Mouse (Mus musculus): ENCODE results near the gene Cyp26b1. TPM values are rescaled to one million over a fixed set of nuclear protein-coding genes. Genes with fewer than 3 reads are reported as not detected.

The Cyp26b1 gene
- 32.7 and 47.1 TPM in 2 replicates for polyA plus RNA-seq (2016; fragmentation: Nextera tagmentation; extraction: Ambion mirVana)

- Histone ChIP-seq H3K9me3 (replicated peaks) (no peaks in the 10 kb centered on the region), H3K4me1 (peaks cover 49% of the 10 kb centered on the region), H3K27ac (peak within 1 kb of the TSS; percentile 53), H3K36me3 (no peaks in the 10 kb centered on the region), H3K27me3 (ENCODE audit: low read depth, poor library complexity, severe bottlenecking) (peaks cover 55% of the 10 kb centered on the region), H3K4me3 (no peak within 1 kb of the TSS)
- DNase-seq (ENCODE audit: low spot score), result peak; percentile 22
- 88% methylated on average over 10 of the region's 10 CpGs for WGBS
These were observed at the start of gene Cyp26b1 for GRCm38 (mm10) chr6:84593693-84594092. Gene Cyp26b1 (minus strand): TSS chr6:84593908.

DNA sequence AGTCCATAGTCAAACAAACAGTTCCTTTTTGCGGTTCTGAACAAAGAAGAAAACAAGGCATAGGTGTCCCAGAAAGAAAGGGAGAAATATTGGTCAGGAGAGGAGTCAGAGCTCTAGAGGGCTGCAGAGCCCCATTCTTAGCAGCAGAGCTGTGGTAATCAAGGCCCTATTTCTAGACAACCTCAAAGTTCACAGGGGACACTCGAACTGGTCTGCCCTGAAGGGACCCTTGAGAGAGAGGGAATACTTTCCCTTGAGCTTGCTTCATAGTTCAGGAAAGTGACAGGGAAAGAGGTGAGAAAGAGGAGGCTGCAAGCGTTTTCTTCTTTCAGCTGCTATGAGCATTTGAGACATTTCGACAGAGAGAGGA is 47.3 kb upstream of the Cyp26b1 start:
- DNase-seq (ENCODE audit: low spot score), result no peak
- no peaks in the 10 kb centered on the region for H3K9me3 ChIP-seq (replicated peaks)
- H3K27ac ChIP-seq, result no peak overlapping the region
- WGBS, result 63% methylated on average over 4 of the region's 4 CpGs
- H3K4me1 ChIP-seq, result peaks cover 12% of the 10 kb centered on the region
- H3K36me3 ChIP-seq, result no peaks in the 10 kb centered on the region
- no peak overlapping the region for H3K4me3 ChIP-seq
- H3K27me3 ChIP-seq (ENCODE audit: low read depth, poor library complexity, severe bottlenecking), result no peaks in the 10 kb centered on the region

GRCm38 (mm10) chr6:84640324-84641061 is 46.8 kb upstream of the Cyp26b1 start:
- no peak overlapping the region for H3K4me3 ChIP-seq
- H3K27me3 ChIP-seq (ENCODE audit: low read depth, poor library complexity, severe bottlenecking), result no peaks in the 10 kb centered on the region
- no peaks in the 10 kb centered on the region for H3K36me3 ChIP-seq
- 0 out of 2 replicates have a peak overlapping the region, but pooled peaks have one; percentile 28 for H3K27ac ChIP-seq
- DNase-seq (ENCODE audit: low spot score), result no peak
- 38% methylated on average over 9 of the region's 9 CpGs for WGBS
- H3K9me3 ChIP-seq (replicated peaks), result no peaks in the 10 kb centered on the region
- H3K4me1 ChIP-seq, result peaks cover 12% of the 10 kb centered on the region

- no peaks in the 10 kb centered on the region for H3K36me3 ChIP-seq
- DNase-seq (ENCODE audit: low spot score), result no peak
- no peak overlapping the region for H3K27ac ChIP-seq
- H3K27me3 ChIP-seq (ENCODE audit: low read depth, poor library complexity, severe bottlenecking), result no peaks in the 10 kb centered on the region
- peaks cover 12% of the 10 kb centered on the region for H3K4me1 ChIP-seq
- H3K9me3 ChIP-seq (replicated peaks), result no peaks in the 10 kb centered on the region
- no peak overlapping the region for H3K4me3 ChIP-seq
These were observed 44.5 kb upstream of the Cyp26b1 start for GRCm38 (mm10) chr6:84638206-84638605.

DNA sequence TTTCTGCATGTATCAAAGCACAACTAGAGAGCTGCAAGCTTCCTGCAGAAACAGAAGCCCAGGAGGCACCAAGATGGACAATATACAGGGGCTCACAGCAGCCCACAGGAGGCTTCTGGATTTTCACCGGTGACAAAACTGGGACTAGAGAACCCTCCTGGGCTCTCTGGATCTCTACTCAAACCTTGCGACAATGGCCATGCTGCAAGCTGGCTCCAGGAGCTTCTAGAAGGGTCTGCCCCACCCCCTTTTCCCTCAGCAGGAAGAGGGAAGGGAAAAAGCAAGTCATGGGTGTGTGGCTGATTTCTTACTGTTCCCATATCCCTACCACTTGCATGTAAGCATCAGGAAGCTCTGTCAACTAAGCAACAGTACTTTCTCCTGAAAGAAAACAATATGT is 37.9 kb upstream of the Cyp26b1 start:
- H3K27me3 ChIP-seq (ENCODE audit: low read depth, poor library complexity, severe bottlenecking), result no peaks in the 10 kb centered on the region
- DNase-seq (ENCODE audit: low spot score), result no peak
- H3K4me3 ChIP-seq, result no peak overlapping the region
- no peaks in the 10 kb centered on the region for H3K36me3 ChIP-seq
- no peak overlapping the region for H3K27ac ChIP-seq
- no peaks in the 10 kb centered on the region for H3K9me3 ChIP-seq (replicated peaks)
- H3K4me1 ChIP-seq, result peaks cover 15% of the 10 kb centered on the region
- WGBS, result 89% methylated on average over 2 of the region's 2 CpGs

DNA sequence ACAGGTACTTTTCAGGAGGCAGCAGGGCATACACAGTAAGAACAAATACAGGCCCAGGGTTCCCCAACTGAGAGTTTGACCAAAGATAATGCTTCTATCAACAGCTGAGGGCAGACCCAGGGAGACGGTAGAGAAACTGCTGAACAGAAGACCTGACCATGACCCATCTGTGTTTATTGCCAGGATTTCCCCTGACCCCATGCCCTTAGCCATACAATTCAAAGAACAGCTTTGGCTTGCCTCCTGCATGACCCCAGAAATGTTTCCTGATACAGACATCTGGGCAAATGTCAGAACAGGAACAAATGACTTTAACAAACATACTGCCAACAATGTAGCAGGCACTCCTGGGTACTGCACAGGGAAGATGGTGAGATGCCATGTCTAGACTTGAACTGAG is 36.6 kb upstream of the Cyp26b1 start:
- DNase-seq (ENCODE audit: low spot score), result peak; percentile 24
- Histone ChIP-seq H3K36me3 (no peaks in the 10 kb centered on the region), H3K27me3 (ENCODE audit: low read depth, poor library complexity, severe bottlenecking) (no peaks in the 10 kb centered on the region), H3K4me1 (peaks cover 15% of the 10 kb centered on the region), H3K27ac (no peak overlapping the region), H3K4me3 (no peak overlapping the region), H3K9me3 (replicated peaks) (no peaks in the 10 kb centered on the region)
- 6% methylated on average over 1 of the region's 1 CpGs for WGBS

GRCm38 (mm10) chr6:84628831-84629230 is 35.1 kb upstream of the Cyp26b1 start:
- 95% methylated on average over 5 of the region's 5 CpGs for WGBS
- no peaks in the 10 kb centered on the region for H3K9me3 ChIP-seq (replicated peaks)

DNA sequence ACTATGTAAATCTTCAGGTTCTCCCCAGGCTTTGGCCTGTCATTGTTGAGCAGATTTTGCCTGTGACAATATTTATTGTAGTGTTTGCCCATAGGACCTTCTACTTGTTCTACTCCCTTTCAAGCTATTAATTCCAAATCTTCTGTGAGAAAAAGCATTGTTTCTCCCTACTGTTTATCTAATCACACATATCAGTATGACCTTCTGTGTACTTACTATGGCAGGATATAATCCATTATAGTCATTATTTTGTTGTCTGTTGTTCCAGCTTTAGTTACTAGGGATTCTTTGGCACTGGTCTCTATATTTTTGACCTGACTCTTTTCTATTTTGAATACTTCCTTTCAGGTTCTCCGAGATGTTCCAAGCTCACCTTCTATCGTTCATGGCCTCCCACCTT is 32.7 kb upstream of the Cyp26b1 start:
- H3K9me3 ChIP-seq (replicated peaks), result no peaks in the 10 kb centered on the region
- peaks cover 12% of the 10 kb centered on the region for H3K4me1 ChIP-seq
- WGBS, result 92% methylated on average over 2 of the region's 2 CpGs
- no peak for DNase-seq (ENCODE audit: low spot score)
- no peak overlapping the region for H3K4me3 ChIP-seq
- H3K27ac ChIP-seq, result no peak overlapping the region
- no peaks in the 10 kb centered on the region for H3K27me3 ChIP-seq (ENCODE audit: low read depth, poor library complexity, severe bottlenecking)
- no peaks in the 10 kb centered on the region for H3K36me3 ChIP-seq

More at GRCm38 (mm10) chr6:84628831-84629230, 35.1 kb upstream of the Cyp26b1 start:
- no peaks in the 10 kb centered on the region for H3K27me3 ChIP-seq (ENCODE audit: low read depth, poor library complexity, severe bottlenecking)
- H3K27ac ChIP-seq, result no peak overlapping the region
- H3K4me3 ChIP-seq, result no peak overlapping the region
- peaks cover 15% of the 10 kb centered on the region for H3K4me1 ChIP-seq
- peak; percentile 19 for DNase-seq (ENCODE audit: low spot score)
- H3K36me3 ChIP-seq, result no peaks in the 10 kb centered on the region

DNA sequence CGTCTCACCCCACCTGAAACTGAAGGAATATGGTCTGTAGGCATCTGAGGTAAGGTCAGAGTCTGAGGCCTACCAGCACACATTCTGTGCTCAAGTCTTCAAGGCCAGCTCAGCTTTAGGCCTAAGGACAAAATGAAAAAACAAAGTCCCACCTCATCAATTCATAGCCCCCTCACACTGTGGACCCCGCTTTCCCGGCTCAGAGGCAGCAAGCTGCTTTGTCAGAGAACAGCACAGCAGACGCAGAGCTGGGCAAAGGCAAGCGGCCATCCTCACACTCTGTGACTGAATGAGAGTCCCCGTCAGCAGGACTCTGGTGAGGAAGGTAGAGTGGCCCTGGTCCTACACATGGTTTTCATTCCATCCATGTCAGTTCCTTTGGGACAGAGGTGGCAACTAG is 25.5 kb upstream of the Cyp26b1 start:
- no peaks in the 10 kb centered on the region for H3K27me3 ChIP-seq (ENCODE audit: low read depth, poor library complexity, severe bottlenecking)
- H3K4me3 ChIP-seq, result no peak overlapping the region
- 91% methylated on average over 6 of the region's 6 CpGs for WGBS
- H3K36me3 ChIP-seq, result no peaks in the 10 kb centered on the region
- no peak for DNase-seq (ENCODE audit: low spot score)
- no peaks in the 10 kb centered on the region for H3K4me1 ChIP-seq
- H3K9me3 ChIP-seq (replicated peaks), result no peaks in the 10 kb centered on the region
- H3K27ac ChIP-seq, result no peak overlapping the region

GRCm38 (mm10) chr6:84617051-84617450 is 23.3 kb upstream of the Cyp26b1 start:
- no peak for DNase-seq (ENCODE audit: low spot score)
- Histone ChIP-seq H3K27me3 (ENCODE audit: low read depth, poor library complexity, severe bottlenecking) (no peaks in the 10 kb centered on the region), H3K4me3 (no peak overlapping the region), H3K4me1 (no peaks in the 10 kb centered on the region), H3K9me3 (replicated peaks) (no peaks in the 10 kb centered on the region), H3K27ac (no peak overlapping the region), H3K36me3 (no peaks in the 10 kb centered on the region)
- WGBS, result 85% methylated on average over 1 of the region's 1 CpGs

DNA sequence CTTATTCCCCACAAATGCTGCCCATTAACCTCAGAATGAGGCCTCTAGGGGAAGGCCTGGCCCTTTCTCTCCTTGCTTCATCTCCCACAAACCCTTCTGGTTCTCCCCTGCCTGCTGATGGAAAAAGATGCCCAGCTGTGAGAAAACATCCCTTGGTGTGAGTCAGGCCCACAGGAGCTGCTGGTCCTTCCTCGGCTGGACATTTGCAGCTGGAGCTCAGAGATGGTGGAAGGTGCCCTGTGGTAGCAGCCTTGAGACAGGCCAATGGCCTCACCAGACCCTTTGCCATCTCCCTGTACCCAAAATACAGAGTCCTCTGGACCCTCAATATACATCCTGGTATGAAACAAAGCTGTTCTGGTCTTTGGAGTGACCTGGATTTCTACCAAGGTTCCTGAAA is 22.9 kb upstream of the Cyp26b1 start:
- 96% methylated on average over 1 of the region's 1 CpGs for WGBS
- H3K36me3 ChIP-seq, result no peaks in the 10 kb centered on the region
- no peaks in the 10 kb centered on the region for H3K27me3 ChIP-seq (ENCODE audit: low read depth, poor library complexity, severe bottlenecking)
- no peak overlapping the region for H3K4me3 ChIP-seq
- no peaks in the 10 kb centered on the region for H3K4me1 ChIP-seq
- DNase-seq (ENCODE audit: low spot score), result no peak
- H3K9me3 ChIP-seq (replicated peaks), result no peaks in the 10 kb centered on the region
- H3K27ac ChIP-seq, result no peak overlapping the region

DNA sequence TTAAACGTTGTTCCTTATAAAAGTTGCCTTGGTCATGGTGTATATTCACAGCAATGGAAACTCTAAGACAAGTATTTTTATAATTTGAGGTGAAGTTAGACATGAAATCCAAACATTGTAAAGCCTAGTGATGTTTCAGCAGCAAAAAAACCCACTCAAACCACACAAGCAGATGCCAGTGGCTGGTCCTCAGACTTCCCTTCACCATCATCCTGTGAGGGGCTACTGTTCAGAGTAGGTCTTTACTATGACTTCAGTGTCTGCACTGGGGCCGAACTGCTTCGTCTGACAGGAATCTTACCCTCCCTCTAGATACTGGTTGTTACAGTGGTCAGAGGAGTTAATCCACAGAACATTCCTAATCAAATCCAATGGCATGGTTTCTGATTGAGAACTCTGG is 19.9 kb upstream of the Cyp26b1 start:
- no peak for DNase-seq (ENCODE audit: low spot score)
- H3K27me3 ChIP-seq (ENCODE audit: low read depth, poor library complexity, severe bottlenecking), result no peaks in the 10 kb centered on the region
- H3K4me1 ChIP-seq, result no peaks in the 10 kb centered on the region
- no peaks in the 10 kb centered on the region for H3K9me3 ChIP-seq (replicated peaks)
- H3K4me3 ChIP-seq, result no peak overlapping the region
- H3K36me3 ChIP-seq, result no peaks in the 10 kb centered on the region
- no peak overlapping the region for H3K27ac ChIP-seq
- WGBS, result 91% methylated on average over 3 of the region's 3 CpGs

DNA sequence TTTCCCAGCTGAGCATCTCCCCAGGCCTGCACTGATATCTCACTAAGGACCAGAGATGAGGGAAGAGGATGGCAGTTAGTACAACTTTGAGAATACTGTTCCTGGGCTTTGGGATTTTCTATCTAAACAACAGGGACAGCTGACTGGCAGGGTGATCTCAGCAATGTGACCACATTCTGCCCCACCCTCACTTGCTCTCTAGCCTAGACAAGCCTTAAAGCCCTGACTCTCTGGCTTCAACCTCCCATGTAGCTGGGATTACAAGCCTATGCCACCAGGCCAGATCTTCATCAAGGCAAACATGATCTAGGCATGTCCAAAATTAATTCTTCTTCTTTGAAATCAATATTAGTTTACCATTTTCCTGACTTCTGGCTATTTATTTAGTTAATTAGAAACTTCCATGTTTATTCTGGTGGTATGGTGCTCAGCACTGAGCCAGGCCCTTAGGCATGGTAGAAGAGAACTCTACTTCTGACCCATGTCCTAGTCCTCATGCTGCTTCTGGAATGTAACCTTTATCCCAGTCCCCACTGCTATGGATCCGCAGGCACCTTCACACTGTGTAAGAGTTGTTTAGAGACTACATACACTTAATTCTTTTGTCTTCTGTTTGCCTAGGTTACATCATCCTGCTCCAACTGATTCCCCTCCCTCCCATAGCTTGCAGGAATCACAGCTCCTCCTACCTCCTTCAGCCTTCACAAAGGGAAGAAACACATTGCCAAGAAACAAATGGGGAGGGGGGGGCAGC is 7.6 kb upstream of the Cyp26b1 start:
- Histone ChIP-seq H3K9me3 (replicated peaks) (no peaks in the 10 kb centered on the region), H3K27ac (no peak overlapping the region), H3K27me3 (ENCODE audit: low read depth, poor library complexity, severe bottlenecking) (no peaks in the 10 kb centered on the region), H3K4me1 (no peaks in the 10 kb centered on the region), H3K4me3 (no peak overlapping the region), H3K36me3 (no peaks in the 10 kb centered on the region)
- DNase-seq (ENCODE audit: low spot score), result no peak
- 45% methylated on average over 1 of the region's 1 CpGs for WGBS

Measured in limb, embryonic 10.5 days (tissue).